ENCODE assay signal across 8 mouse cellular contexts in genomic region chr4:115097146-115097496, GRCm38 (mm10). TPM values are rescaled to one million over a fixed set of nuclear protein-coding genes. Genes with fewer than 3 reads are reported as not detected.
DNase-seq lines count a peak whose midpoint lies in the region; ATAC-seq and TF ChIP-seq lines count a peak whose summit lies in the region.

No protein-coding gene starts in this region.

- H3K4me2 ChIP-seq in intestine, embryonic 14.5 days (ENCODE audit: low read length): peak overlapping the region; percentile 56
- H3K4me2 ChIP-seq in liver, embryonic 16.5 days (ENCODE audit: low read depth, low read length): peak overlapping the region; percentile 78
- peak overlapping the region; percentile 93 for H3K4me2 ChIP-seq in neural tube, embryonic 15.5 days

- no peaks in the 10 kb centered on the region for H3K4me1 ChIP-seq in embryonic fibroblast, embryonic 13.5 days (ENCODE audit: control insufficient read depth, insufficient read depth, low read length)
- H3K4me1 ChIP-seq in intestine, embryonic 14.5 days (replicated peaks; ENCODE audit: control insufficient read depth, insufficient read depth, low read length): no peaks in the 10 kb centered on the region
- H3K4me1 ChIP-seq in liver, embryonic 16.5 days (ENCODE audit: control insufficient read depth, low read depth, low read length): peaks cover 58% of the 10 kb centered on the region
- peaks cover 17% of the 10 kb centered on the region for H3K4me1 ChIP-seq in neural tube, embryonic 15.5 days

- no peak overlapping the region for H3K27ac ChIP-seq in embryonic fibroblast, embryonic 13.5 days (ENCODE audit: insufficient read depth, low read length)
- no peak overlapping the region for H3K27ac ChIP-seq in intestine, embryonic 14.5 days (ENCODE audit: low read depth)
- H3K27ac ChIP-seq in liver, embryonic 16.5 days (ENCODE audit: low read length): peak overlapping the region; percentile 96
- no peak overlapping the region for H3K27ac ChIP-seq in neural tube, embryonic 15.5 days (replicated peaks)

- no peaks in the 10 kb centered on the region for H3K36me3 ChIP-seq in intestine, embryonic 14.5 days (ENCODE audit: control insufficient read depth, insufficient read depth, low read length)
- H3K36me3 ChIP-seq in liver, embryonic 16.5 days (ENCODE audit: control insufficient read depth, insufficient read depth): no peaks in the 10 kb centered on the region
- no peaks in the 10 kb centered on the region for H3K36me3 ChIP-seq in neural tube, embryonic 15.5 days

- peak; percentile 25; the same call in 1 of the 2 replicates for TF ChIP-seq CTCF in embryonic fibroblast, embryonic 13.5 days (IDR thresholded peaks at IDR 0.05; ENCODE audit: borderline replicate concordance, insufficient read depth, low read length)

- H3K4me3 ChIP-seq in embryonic fibroblast, embryonic 13.5 days (ENCODE audit: insufficient read depth, low read length): no peak overlapping the region
- no peak overlapping the region for H3K4me3 ChIP-seq in intestine, embryonic 14.5 days (ENCODE audit: low read depth, low read length)
- peak overlapping the region; percentile 51 for H3K4me3 ChIP-seq in liver, embryonic 16.5 days (ENCODE audit: low read depth, low read length)
- H3K4me3 ChIP-seq in neural tube, embryonic 15.5 days (replicated peaks): peak overlapping the region; percentile 18

- peak; percentile 27 for DNase-seq in left cerebral cortex, postnatal 4 days
- no peak for DNase-seq in left cerebral cortex, adult 8-10 months (ENCODE audit: low spot score in 2 of 2)
- peak; percentile 63 for DNase-seq in intestine, embryonic 14.5 days (ENCODE audit: low spot score)
- DNase-seq in urinary bladder, adult 18-20 months (ENCODE audit: low spot score in 2 of 2): no peak
- DNase-seq in testis, postnatal 14 days (ENCODE audit: low spot score): no peak

- 1% methylated on average over 6 of the region's 6 CpGs for WGBS in intestine, embryonic 14.5 days
- WGBS in liver, embryonic 16.5 days (ENCODE audit: insufficient replicate concordance): 1% methylated on average over 6 of the region's 6 CpGs
- WGBS in neural tube, embryonic 15.5 days: under 1% methylated on average over 6 of the region's 6 CpGs

- ATAC-seq in intestine, embryonic 14.5 days (replicated peaks; ENCODE audit: low FRiP score, low TSS enrichment, low read depth): 0 out of 2 replicates have a peak, but pooled peaks have one; percentile 17
- no peak for ATAC-seq in liver, embryonic 16.5 days (ENCODE audit: low read depth)
- ATAC-seq in neural tube, embryonic 15.5 days (ENCODE audit: low FRiP score): peak; percentile 63

- peaks cover 25% of the 10 kb centered on the region; the same call in 1 of the 2 replicates for H3K27me3 ChIP-seq in intestine, embryonic 14.5 days (replicated peaks; ENCODE audit: control insufficient read depth, insufficient read depth, low read length)
- no peaks in the 10 kb centered on the region for H3K27me3 ChIP-seq in liver, embryonic 16.5 days (ENCODE audit: control insufficient read depth, insufficient read depth, low read depth, low read length)
- H3K27me3 ChIP-seq in neural tube, embryonic 15.5 days (replicated peaks): peaks cover 60% of the 10 kb centered on the region

- intact Hi-C loops in left cerebral cortex, postnatal 4 days (cut with DNase I): no loop called here

- no peak overlapping the region for H3K9ac ChIP-seq in intestine, embryonic 14.5 days (ENCODE audit: low read length)
- peak overlapping the region; percentile 77 for H3K9ac ChIP-seq in liver, embryonic 16.5 days (ENCODE audit: low read depth, low read length)
- 0 out of 2 replicates have a peak overlapping the region, but pooled peaks have one; percentile 15 for H3K9ac ChIP-seq in neural tube, embryonic 15.5 days (replicated peaks)

- H3K9me3 ChIP-seq in intestine, embryonic 14.5 days (ENCODE audit: control insufficient read depth, low read length): no peaks in the 10 kb centered on the region
- no peaks in the 10 kb centered on the region for H3K9me3 ChIP-seq in liver, embryonic 16.5 days (replicated peaks; ENCODE audit: control insufficient read depth, low read length)
- no peaks in the 10 kb centered on the region for H3K9me3 ChIP-seq in neural tube, embryonic 15.5 days (replicated peaks)

- TF ChIP-seq POLR2A in embryonic fibroblast, embryonic 13.5 days (IDR thresholded peaks at IDR 0.05; ENCODE audit: low read depth, low read length): no peak

RNA-seq across cellular contexts. Expression of gene Pdzk1ip1, which starts 8.6 kb away (rescaled TPM):
- under 1 TPM; 0.84 to 0.95 TPM for total RNA-seq in left cerebral cortex, postnatal 4 days (2021)
- 1 to 10 TPM in 2 of 4 experiments, under 1 TPM in 1, not detected in 1; 0.63 to 1.2 (median 1.1) TPM for total RNA-seq in left cerebral cortex, adult 8-10 months (2022)
- not detected in 2 replicates for polyA plus RNA-seq in embryonic fibroblast, embryonic 13.5 days (2011; ENCODE audit: insufficient read length, low read depth, missing spikeins)
- 41.8 and 50.5 TPM in 2 replicates for polyA plus RNA-seq in intestine, embryonic 14.5 days (2014; fragmentation: Nextera tagmentation; extraction: Ambion mirVana)
- 25.1 and 28.2 TPM in 2 replicates for polyA plus RNA-seq in liver, embryonic 16.5 days (2015; fragmentation: Nextera tagmentation; extraction: Ambion mirVana)
- 3.0 and 6.7 TPM in 2 replicates for polyA plus RNA-seq in neural tube, embryonic 15.5 days (2015; fragmentation: Nextera tagmentation; extraction: Ambion mirVana)

RNA-seq across cellular contexts. Expression of gene Cyp4x1, which starts 37.0 kb away (rescaled TPM):
- 10 to 100 TPM; 21.1 to 22.1 TPM for total RNA-seq in left cerebral cortex, postnatal 4 days (2021)
- 10 to 100 TPM; 11.7 to 14.8 (median 12.9) TPM for total RNA-seq in left cerebral cortex, adult 8-10 months (2022)
- 0.16 TPM in 1 of 2 replicates, not detected in the other for polyA plus RNA-seq in embryonic fibroblast, embryonic 13.5 days (2011; ENCODE audit: insufficient read length, low read depth, missing spikeins)
- 0.52 and 0.62 TPM in 2 replicates for polyA plus RNA-seq in intestine, embryonic 14.5 days (2014; fragmentation: Nextera tagmentation; extraction: Ambion mirVana)
- 0.04 and 0.05 TPM in 2 replicates for polyA plus RNA-seq in liver, embryonic 16.5 days (2015; fragmentation: Nextera tagmentation; extraction: Ambion mirVana)
- polyA plus RNA-seq in neural tube, embryonic 15.5 days (2015; fragmentation: Nextera tagmentation; extraction: Ambion mirVana): 9.1 and 10.3 TPM in 2 replicates

RNA-seq across cellular contexts. Expression of gene Tal1, which starts 40.9 kb away (rescaled TPM):
- 1 to 10 TPM; 2.1 to 2.4 TPM for total RNA-seq in left cerebral cortex, postnatal 4 days (2021)
- total RNA-seq in left cerebral cortex, adult 8-10 months (2022): 1 to 10 TPM; 1.2 to 2.1 (median 1.9) TPM
- polyA plus RNA-seq in embryonic fibroblast, embryonic 13.5 days (2011; ENCODE audit: insufficient read length, low read depth, missing spikeins): not detected in 2 replicates
- 0.96 and 1.1 TPM in 2 replicates for polyA plus RNA-seq in intestine, embryonic 14.5 days (2014; fragmentation: Nextera tagmentation; extraction: Ambion mirVana)
- polyA plus RNA-seq in liver, embryonic 16.5 days (2015; fragmentation: Nextera tagmentation; extraction: Ambion mirVana): 17.1 and 17.8 TPM in 2 replicates
- polyA plus RNA-seq in neural tube, embryonic 15.5 days (2015; fragmentation: Nextera tagmentation; extraction: Ambion mirVana): 1.0 and 1.7 TPM in 2 replicates

Comparison
In these comparisons a context has a peak if more than half of its experiments do, and no peak if none do; other contexts are left out.
1. DNase-seq: peak in left cerebral cortex, postnatal 4 days (single experiment) and intestine, embryonic 14.5 days (single experiment); none in left cerebral cortex, adult 8-10 months (0 of 2), urinary bladder, adult 18-20 months (0 of 2) and testis, postnatal 14 days (single experiment).
2. H3K4me3 ChIP-seq: peak in liver, embryonic 16.5 days (single experiment) and neural tube, embryonic 15.5 days (single experiment); none in embryonic fibroblast, embryonic 13.5 days (single experiment) and intestine, embryonic 14.5 days (single experiment).
3. Peak in every context shown above with its lines, with median percentiles within 50 percentile points of each other: H3K4me2 ChIP-seq.